Mouse (Mus musculus) lung, embryonic 16.5 days (tissue): ENCODE results near the gene Pth1r. TPM values are rescaled to one million over a fixed set of nuclear protein-coding genes. Genes with fewer than 3 reads are reported as not detected.

Experiments used
- ATAC-seq: fragments of 200-750 bp; cut with Nextera tagmentation; 2 replicates; pipeline ENCODE4 v1.8.0; 2017; ENCODE audit warnings: low read depth, mild to moderate bottlenecking, moderate library complexity
- H3K27ac ChIP-seq: fragments of 300-500 bp; sonication (generic); 2 replicates; pipeline ENCODE4 v1.5.1; 2014; ENCODE audit warnings: mild to moderate bottlenecking, control low read depth, low read length
- H3K27me3 ChIP-seq: fragments of 300-500 bp; sonication (generic); 2 replicates; pipeline ENCODE4 v1.6.1; 2014; ENCODE audit warnings: low read depth, low read length, mixed read lengths; ENCODE audit not compliant: control insufficient read depth, insufficient read depth
- H3K36me3 ChIP-seq: fragments of 300-500 bp; sonication (generic); 2 replicates; pipeline ENCODE4 v1.6.1; 2014; ENCODE audit warnings: low read length; ENCODE audit not compliant: control insufficient read depth, insufficient read depth
- H3K4me1 ChIP-seq: fragments of 300-500 bp; sonication (generic); replicated peaks from 2 replicates; pipeline ENCODE4 v1.6.1; 2014; ENCODE audit warnings: low read length, mixed read lengths; ENCODE audit not compliant: control insufficient read depth, insufficient read depth
- H3K4me2 ChIP-seq: fragments of 300-500 bp; sonication (generic); 2 replicates; pipeline ENCODE4 v1.6.1; 2014; ENCODE audit warnings: low read depth, low read length, control low read depth
- H3K4me3 ChIP-seq: fragments of 300-500 bp; sonication (generic); 2 replicates; pipeline ENCODE4 v1.5.1; 2014; ENCODE audit warnings: mild to moderate bottlenecking, low read length, control low read depth
- H3K9ac ChIP-seq: fragments of 300-500 bp; sonication (generic); 2 replicates; pipeline ENCODE4 v1.6.1; 2014; ENCODE audit warnings: low read length, control low read depth
- H3K9me3 ChIP-seq: fragments of 300-500 bp; sonication (generic); 2 replicates; pipeline ENCODE4 v1.6.1; 2016; ENCODE audit warnings: low read length; ENCODE audit not compliant: control insufficient read depth
- WGBS: fragments of 180-500 bp; shearing (Covaris S2); extraction: QIAGEN DNeasy Blood & Tissue Kit; methylation state at CpG from one replicate; pipeline ENCODE4 v1.1.7; 2014; 5-methylcytosine and 5-hydroxymethylcytosine counted together
- polyA plus RNA-seq: library from polyadenylated mRNA; unstranded; fragments of >200 nt; fragmentation: Nextera tagmentation; extraction: Ambion mirVana; gene quantifications from 2 replicates; pipeline ENCODE4 v1.2.1, GENCODE M21; 2015

Gene Pth1r
- 60.3 and 61.6 TPM in 2 replicates for polyA plus RNA-seq

DNA sequence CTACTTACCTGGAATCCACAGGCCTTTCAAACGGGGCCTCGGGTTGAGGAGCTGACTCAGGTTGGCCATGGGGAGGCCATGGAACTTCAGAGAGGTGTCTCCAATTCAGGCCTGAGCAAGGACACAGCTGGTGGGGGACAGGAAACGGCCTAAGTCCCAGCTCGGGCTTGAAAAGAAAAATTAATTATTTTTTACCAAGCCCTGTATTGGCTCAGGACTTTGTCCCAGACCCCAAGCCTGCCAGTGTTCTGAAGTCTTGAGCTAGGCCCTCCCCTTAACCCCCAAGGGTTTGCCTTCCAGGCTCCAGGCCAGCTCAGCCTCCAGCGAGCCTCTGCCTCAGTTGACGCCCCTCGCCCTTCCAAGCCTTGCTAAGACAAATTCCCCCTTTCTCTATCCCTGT, at the start of gene Pth1r:
TSS of gene Pth1r (minus strand) at position 185 of the 400 bp plus-strand sequence.
- no peaks in the 10 kb centered on the region for H3K9me3 ChIP-seq
- H3K4me2 ChIP-seq: no peak within 1 kb of the TSS
- WGBS: 40% methylated on average over 7 of the region's 7 CpGs
- no peak within 1 kb of the TSS for H3K4me3 ChIP-seq
- H3K27ac ChIP-seq: no peak within 1 kb of the TSS
- no peaks in the 10 kb centered on the region for H3K36me3 ChIP-seq
- H3K27me3 ChIP-seq: peaks cover 8% of the 10 kb centered on the region
- no peak within 1 kb of the TSS for H3K9ac ChIP-seq
- H3K4me1 ChIP-seq: peaks cover 11% of the 10 kb centered on the region
- ATAC-seq: no peak

- H3K4me3 ChIP-seq: no peak overlapping the region
- no peak overlapping the region for H3K27ac ChIP-seq
- WGBS: 51% methylated on average over 4 of the region's 4 CpGs
- H3K4me2 ChIP-seq: no peak overlapping the region
- H3K4me1 ChIP-seq: no peaks in the 10 kb centered on the region
- no peaks in the 10 kb centered on the region for H3K36me3 ChIP-seq
- no peak overlapping the region for H3K9ac ChIP-seq
- ATAC-seq: 0 out of 2 replicates have a peak, but pooled peaks have one; percentile 23
- H3K27me3 ChIP-seq: no peaks in the 10 kb centered on the region
- H3K9me3 ChIP-seq: no peaks in the 10 kb centered on the region; the same call in 1 of the 2 replicates
Observed at GRCm38 (mm10) chr9:110790462-110790861, 43.5 kb upstream of the Pth1r start.

DNA sequence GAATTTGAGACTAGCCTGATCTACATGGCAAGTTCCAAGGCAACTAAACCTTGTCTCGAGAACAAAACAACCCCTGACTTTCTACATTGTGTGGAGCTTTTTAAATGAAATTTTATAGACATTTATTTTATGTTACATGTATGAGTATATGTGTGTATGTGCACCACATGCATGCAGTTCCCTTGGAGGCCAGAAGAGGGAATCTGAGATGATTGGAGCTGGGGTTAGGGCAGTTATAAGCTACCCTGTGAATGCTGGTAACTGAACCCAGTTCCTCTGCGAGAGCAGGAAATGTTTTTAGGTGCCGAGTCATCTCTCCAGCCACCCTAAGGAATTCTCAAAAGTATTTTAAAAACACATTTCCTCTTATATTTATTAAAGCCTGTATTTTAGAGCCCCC, 41.2 kb upstream of the Pth1r start:
- no peaks in the 10 kb centered on the region for H3K36me3 ChIP-seq
- no peak overlapping the region for H3K27ac ChIP-seq
- H3K9ac ChIP-seq: no peak overlapping the region
- no peak overlapping the region for H3K4me3 ChIP-seq
- no peak overlapping the region for H3K4me2 ChIP-seq
- 83% methylated on average over 3 of the region's 3 CpGs for WGBS
- no peaks in the 10 kb centered on the region for H3K4me1 ChIP-seq
- ATAC-seq: no peak
- no peaks in the 10 kb centered on the region; the same call in 1 of the 2 replicates for H3K9me3 ChIP-seq
- H3K27me3 ChIP-seq: no peaks in the 10 kb centered on the region

GRCm38 (mm10) chr9:110783611-110784010, 36.7 kb upstream of the Pth1r start:
- no peaks in the 10 kb centered on the region for H3K27me3 ChIP-seq
- no peak overlapping the region for H3K27ac ChIP-seq
- no peak for ATAC-seq
- H3K36me3 ChIP-seq: no peaks in the 10 kb centered on the region
- no peak overlapping the region for H3K9ac ChIP-seq
- H3K4me2 ChIP-seq: no peak overlapping the region
- peaks cover 12% of the 10 kb centered on the region for H3K4me1 ChIP-seq
- no peak overlapping the region for H3K4me3 ChIP-seq
- no peaks in the 10 kb centered on the region for H3K9me3 ChIP-seq
- 26% methylated on average over 1 of the region's 1 CpGs for WGBS

- WGBS: 0% methylated on average over 23 of the region's 23 CpGs
- no peaks in the 10 kb centered on the region for H3K9me3 ChIP-seq
- ATAC-seq: peak; percentile 80
Observed at GRCm38 (mm10) chr9:110781731-110782130, 34.8 kb upstream of the Pth1r start.

DNA sequence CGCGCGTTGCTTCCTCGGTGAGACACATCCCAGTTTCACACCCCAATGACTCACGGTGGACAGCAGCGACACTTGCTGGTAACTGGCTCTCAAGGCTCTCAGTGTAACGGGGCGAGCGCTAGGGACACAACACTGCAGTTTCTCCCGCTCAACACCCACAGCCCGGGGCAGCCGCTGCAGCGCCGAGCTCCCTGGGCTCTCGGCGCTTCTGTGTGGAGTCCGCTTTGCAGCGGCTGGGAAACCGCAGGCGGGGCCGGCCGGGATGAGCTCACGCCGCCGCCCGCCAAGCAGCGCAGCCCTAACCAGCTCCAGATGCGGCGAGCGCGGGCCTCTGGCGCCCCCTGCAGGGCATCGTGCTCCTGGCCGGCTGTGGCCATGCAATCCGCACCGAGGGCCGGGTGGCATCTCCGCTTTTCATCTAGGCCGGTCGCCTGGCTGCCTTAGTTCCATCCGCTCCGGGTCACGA, 34.3 kb upstream of the Pth1r start:
- no peaks in the 10 kb centered on the region for H3K27me3 ChIP-seq
- H3K4me1 ChIP-seq: peaks cover 15% of the 10 kb centered on the region
- under 1% methylated on average over 42 of the region's 43 CpGs for WGBS
- H3K4me3 ChIP-seq: peak overlapping the region; percentile 56
- peak overlapping the region; percentile 92 for H3K4me2 ChIP-seq
- H3K27ac ChIP-seq: peak overlapping the region; percentile 58
- H3K36me3 ChIP-seq: no peaks in the 10 kb centered on the region
- H3K9ac ChIP-seq: peak overlapping the region; percentile 69
- H3K9me3 ChIP-seq: no peaks in the 10 kb centered on the region
- peak; percentile 94 for ATAC-seq

More at GRCm38 (mm10) chr9:110781731-110782130, 34.8 kb upstream of the Pth1r start:
- Histone ChIP-seq H3K4me1 (peaks cover 15% of the 10 kb centered on the region), H3K27me3 (no peaks in the 10 kb centered on the region), H3K4me2 (peak overlapping the region; percentile 92), H3K27ac (peak overlapping the region; percentile 58), H3K36me3 (no peaks in the 10 kb centered on the region), H3K4me3 (peak overlapping the region; percentile 56), H3K9ac (peak overlapping the region; percentile 69)

GRCm38 (mm10) chr9:110779242-110779913, 32.4 kb upstream of the Pth1r start:
- Histone ChIP-seq H3K9ac (no peak overlapping the region), H3K4me2 (no peak overlapping the region), H3K4me3 (no peak overlapping the region), H3K36me3 (no peaks in the 10 kb centered on the region), H3K27me3 (no peaks in the 10 kb centered on the region), H3K9me3 (no peaks in the 10 kb centered on the region), H3K4me1 (peaks cover 28% of the 10 kb centered on the region), H3K27ac (no peak overlapping the region)
- WGBS: 56% methylated on average over 5 of the region's 5 CpGs
- ATAC-seq: no peak

- Histone ChIP-seq H3K4me3 (no peak overlapping the region), H3K4me1 (peaks cover 28% of the 10 kb centered on the region), H3K9me3 (no peaks in the 10 kb centered on the region), H3K4me2 (no peak overlapping the region), H3K36me3 (no peaks in the 10 kb centered on the region), H3K9ac (no peak overlapping the region), H3K27me3 (no peaks in the 10 kb centered on the region), H3K27ac (no peak overlapping the region)
- 71% methylated on average over 7 of the region's 7 CpGs for whole genome bisulfite sequencing
- no peak for ATAC-seq
Observed at GRCm38 (mm10) chr9:110778559-110778958, 31.6 kb upstream of the Pth1r start.

GRCm38 (mm10) chr9:110778100-110778499, 31.2 kb upstream of the Pth1r start:
- Histone ChIP-seq H3K4me1 (peaks cover 28% of the 10 kb centered on the region), H3K27ac (no peak overlapping the region), H3K4me2 (no peak overlapping the region), H3K27me3 (no peaks in the 10 kb centered on the region), H3K4me3 (no peak overlapping the region), H3K9ac (no peak overlapping the region), H3K9me3 (no peaks in the 10 kb centered on the region), H3K36me3 (no peaks in the 10 kb centered on the region)
- ATAC-seq: no peak
- 61% methylated on average over 1 of the region's 1 CpGs for WGBS
